Comparison of ENCODE assay signal across 2 mouse cellular contexts in the genomic region with DNA sequence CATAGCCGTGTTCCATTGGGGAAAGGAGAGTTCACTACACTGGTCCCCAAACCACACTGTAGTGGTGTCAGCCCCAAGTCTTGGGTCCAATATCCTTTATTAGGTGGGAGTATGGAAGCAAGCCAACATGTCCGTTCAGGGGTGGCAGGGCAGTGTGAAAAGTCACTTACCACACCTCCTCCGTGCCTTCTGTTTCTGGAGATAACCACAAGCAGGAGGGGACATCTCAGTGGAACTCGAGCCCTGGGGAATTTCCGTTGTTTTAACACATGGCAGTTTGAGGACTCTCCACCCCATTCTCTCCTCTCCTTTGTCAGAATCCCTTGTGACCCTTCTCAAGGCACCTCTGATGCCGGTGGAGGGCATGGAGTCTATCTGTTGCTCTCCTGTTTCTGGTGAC.
TF ChIP-seq lines count a peak whose summit lies in the region.

No protein-coding gene starts in this region.

TF ChIP-seq in CH12.LX, 34 proteins besides CTCF, POLR2A, EP300 and RAD21 (continued from another document):
- TF ChIP-seq CHD1 (IDR thresholded peaks at IDR 0.05; ENCODE audit: low read depth, low read length) (no peak), TBP (conservative IDR thresholded peaks at IDR 0.05; ENCODE audit: low read depth, low read length) (no peak), ELF1 (IDR thresholded peaks at IDR 0.05; ENCODE audit: low read depth, low read length) (no peak), E2F4 (IDR thresholded peaks at IDR 0.05; ENCODE audit: insufficient replicate concordance, low read depth, low read length) (no peak), ETS1 (conservative IDR thresholded peaks at IDR 0.05; ENCODE audit: low read depth, low read length) (no peak), NELFE (IDR thresholded peaks at IDR 0.05; ENCODE audit: low read depth, low read length) (no peak), SMC3 (IDR thresholded peaks at IDR 0.05; ENCODE audit: low read depth, low read length) (no peak), USF1 (IDR thresholded peaks at IDR 0.05; ENCODE audit: low read depth, low read length) (no peak), USF2 (conservative IDR thresholded peaks at IDR 0.05; ENCODE audit: low read depth, low read length) (no peak), TCF12 (IDR thresholded peaks at IDR 0.05; ENCODE audit: low read depth, low read length) (no peak), GABPA (IDR thresholded peaks at IDR 0.05; ENCODE audit: insufficient replicate concordance, low read depth, low read length) (no peak)
TF ChIP-seq in CH12.LX: peak in this region for 0.

TF ChIP-seq in MEL, 35 proteins besides CTCF, POLR2A, EP300 and RAD21:
- TF ChIP-seq MAX (IDR thresholded peaks at IDR 0.05; ENCODE audit: low read length) (peak; percentile 55), TBP (IDR thresholded peaks at IDR 0.05; ENCODE audit: low read depth, low read length) (no peak), ZMIZ1 (IDR thresholded peaks at IDR 0.05; ENCODE audit: low read depth, low read length) (no peak), SIN3A (IDR thresholded peaks at IDR 0.05; ENCODE audit: low read length) (peak; percentile 53), ZKSCAN1 (IDR thresholded peaks at IDR 0.05; ENCODE audit: low read depth, low read length) (no peak), E2F4 (IDR thresholded peaks at IDR 0.05; ENCODE audit: borderline replicate concordance, low read depth, low read length) (no peak), CHD2 (IDR thresholded peaks at IDR 0.05; ENCODE audit: low read length) (no peak), MYB (IDR thresholded peaks at IDR 0.05; ENCODE audit: low read depth, low read length) (peak; percentile 62; the same call in 1 of the 2 replicates), USF1 (IDR thresholded peaks at IDR 0.05; ENCODE audit: low read depth, low read length) (no peak), TAL1 (IDR thresholded peaks at IDR 0.05; ENCODE audit: low read length) (peak; percentile 87), GATA1 (IDR thresholded peaks at IDR 0.05; ENCODE audit: low read depth, low read length) (peak; percentile 48; the same call in 1 of the 2 replicates), USF2 (IDR thresholded peaks at IDR 0.05; ENCODE audit: borderline replicate concordance in 1 of 2, insufficient read depth in 1 of 2, low read depth in 1 of 2, low read length in 2 of 2) (no peak), ETS1 (IDR thresholded peaks at IDR 0.05; ENCODE audit: low read depth, low read length) (0 out of 2 replicates have a peak, but pooled peaks have one; percentile 44), TCF12 (IDR thresholded peaks at IDR 0.05; ENCODE audit: low read depth, low read length) (peak; percentile 75), MXI1 (IDR thresholded peaks at IDR 0.05; ENCODE audit: low read depth, low read length) (no peak; the same call in 1 of the 2 replicates), RCOR1 (IDR thresholded peaks at IDR 0.05; ENCODE audit: low read depth, low read length) (0 out of 2 replicates have a peak, but pooled peaks have one; percentile 18), HCFC1 (IDR thresholded peaks at IDR 0.05; ENCODE audit: low read depth, low read length) (no peak), BHLHE40 (IDR thresholded peaks at IDR 0.05; ENCODE audit: borderline replicate concordance, low read depth, low read length) (no peak), ZC3H11A (IDR thresholded peaks at IDR 0.05; ENCODE audit: low read depth, low read length) (no peak), NELFE (IDR thresholded peaks at IDR 0.05; ENCODE audit: low read depth, low read length) (no peak), NRF1 (IDR thresholded peaks at IDR 0.05; ENCODE audit: insufficient read depth, low read depth, low read length, poor library complexity, severe bottlenecking) (no peak), MYC (IDR thresholded peaks at IDR 0.05; ENCODE audit: low read depth, low read length) (peak; percentile 47; the same call in 1 of the 2 replicates), MAZ (IDR thresholded peaks at IDR 0.05; ENCODE audit: low read depth, low read length) (0 out of 2 replicates have a peak, but pooled peaks have one; percentile 31)
